Mouse (Mus musculus): ENCODE data around the gene Zfp992.
"Not testable (repeated sequence)": the region's sequence is repeated elsewhere in the genome, so short reads cannot be mapped to it uniquely, and the experiment has no call there.

Zfp992 gene

DNA sequence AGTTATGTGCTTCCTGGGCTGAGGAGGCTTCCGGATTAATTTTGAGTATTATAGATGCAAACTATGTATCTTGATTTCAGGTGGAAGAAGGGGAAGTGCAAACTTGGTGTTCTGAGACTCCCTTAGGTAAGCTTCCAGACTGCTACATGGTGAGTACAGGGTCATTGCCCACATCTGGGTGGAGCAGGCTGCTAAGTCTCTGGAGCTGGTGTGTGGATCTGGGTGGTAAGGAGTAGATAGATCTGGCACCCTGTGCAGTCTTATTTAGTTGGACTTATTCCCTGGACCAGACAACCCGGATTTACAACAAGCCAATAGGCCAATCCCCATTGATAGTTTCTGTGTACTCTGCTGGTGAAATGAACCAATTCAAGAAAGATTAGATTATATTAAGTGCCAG is at the start of gene Zfp992:
Gene Zfp992, plus strand, starts transcription at position 74 of the 400 bp plus-strand sequence.
- in situ Hi-C loops (cut with MboI, MseI), result loop anchor here (25.0 kb wide), 3 partner anchors 88 to 1012 kb away; partner anchors contain the start of gene Zfp991

DNA sequence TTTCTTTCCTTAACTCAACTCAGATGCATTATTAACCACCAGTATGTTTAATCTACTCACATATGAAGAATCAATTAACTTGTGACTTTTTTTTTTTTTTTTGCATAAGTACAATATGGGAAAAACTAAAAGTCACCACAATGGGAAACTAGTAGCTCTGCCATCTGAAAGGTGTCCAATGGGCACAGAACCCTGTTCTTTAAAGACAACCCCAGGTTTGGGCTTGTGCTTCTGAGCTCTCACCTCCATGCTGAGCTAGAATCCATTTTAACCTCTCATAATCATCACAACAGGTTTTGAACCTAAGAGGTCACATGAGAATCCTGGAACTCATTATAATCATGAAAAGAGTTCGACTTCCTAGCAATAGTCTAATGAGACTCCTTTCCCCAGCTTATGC is 19.4 kb upstream of the Zfp992 start:
- in situ Hi-C loops (cut with MboI, MseI), result loop anchor here (5.0 to 25.0 kb wide), 5 partner anchors 108 to 992 kb away; partner anchors contain the start of genes Zfp991 and Zfp993

DNA sequence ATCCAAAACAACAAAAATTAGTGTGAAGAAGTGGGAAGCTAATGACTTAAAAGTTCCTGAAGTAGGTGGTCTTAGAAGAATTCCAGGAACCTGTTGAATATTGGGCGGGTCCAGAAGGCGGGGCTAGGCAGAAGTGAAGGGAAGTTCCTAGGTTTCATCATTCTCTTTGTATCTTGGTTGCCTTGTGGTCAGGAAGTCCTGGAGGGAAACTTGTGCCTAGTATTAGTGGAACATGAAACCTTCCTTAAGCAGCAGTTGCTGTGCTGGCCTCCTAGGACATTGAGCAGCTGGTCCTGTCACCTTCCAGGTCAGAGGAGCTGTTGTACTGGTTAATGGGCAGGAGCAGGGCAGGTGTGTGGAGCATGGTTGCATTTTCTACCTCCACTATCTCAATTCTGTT is 17.9 kb upstream of the Zfp992 start:
- in situ Hi-C loops (cut with MboI, MseI), result loop anchor here (25.0 kb wide), 3 partner anchors 106 to 994 kb away; partner anchors contain the start of gene Zfp991

DNA sequence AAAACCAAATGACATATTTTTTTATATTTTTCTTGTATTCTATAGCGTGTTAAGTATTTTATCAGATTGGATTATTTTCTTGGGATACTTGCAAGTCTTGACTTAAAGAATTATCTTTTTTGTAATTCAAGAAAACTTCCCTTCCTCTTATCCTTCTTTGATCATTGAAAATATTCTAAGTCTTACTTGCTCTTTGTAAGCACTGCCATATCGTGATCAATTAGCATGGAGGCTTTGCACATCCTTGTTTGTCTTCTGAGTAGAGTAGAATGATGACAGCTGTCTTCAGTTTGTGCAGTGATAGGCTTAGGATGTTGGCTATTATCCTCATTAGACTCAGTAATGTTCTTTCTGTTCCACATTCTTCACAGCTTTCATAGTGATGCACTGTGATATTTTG is 13.3 kb upstream of the Zfp992 start:
- in situ Hi-C loops (cut with MboI, MseI), result loop anchor here (5.0 to 25.0 kb wide), 6 partner anchors 102 to 998 kb away; partner anchors contain the start of gene Zfp991

DNA sequence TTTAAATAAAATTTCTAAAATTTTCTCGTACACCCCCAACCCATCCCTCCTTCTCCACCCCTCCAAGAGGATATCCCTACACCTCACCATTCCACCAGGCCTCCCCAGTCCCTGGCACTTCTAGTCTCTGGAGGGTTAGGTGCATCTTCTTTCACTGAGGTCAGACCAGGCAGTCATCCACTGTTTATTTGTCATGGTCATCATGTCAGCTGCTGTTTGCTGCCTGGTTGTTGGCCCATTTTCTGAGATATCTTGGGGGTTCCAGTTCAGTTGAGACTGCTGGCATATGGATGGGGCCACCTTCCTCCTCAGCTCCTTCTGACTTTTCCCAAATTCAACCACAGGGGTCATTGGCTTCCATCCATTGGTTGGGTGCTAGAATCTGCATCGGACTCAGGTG is 11.6 kb upstream of the Zfp992 start:
- in situ Hi-C loops (cut with MboI, MseI), result loop anchor here (5.0 to 25.0 kb wide), 6 partner anchors 100 to 1000 kb away; partner anchors contain the start of gene Zfp991

DNA sequence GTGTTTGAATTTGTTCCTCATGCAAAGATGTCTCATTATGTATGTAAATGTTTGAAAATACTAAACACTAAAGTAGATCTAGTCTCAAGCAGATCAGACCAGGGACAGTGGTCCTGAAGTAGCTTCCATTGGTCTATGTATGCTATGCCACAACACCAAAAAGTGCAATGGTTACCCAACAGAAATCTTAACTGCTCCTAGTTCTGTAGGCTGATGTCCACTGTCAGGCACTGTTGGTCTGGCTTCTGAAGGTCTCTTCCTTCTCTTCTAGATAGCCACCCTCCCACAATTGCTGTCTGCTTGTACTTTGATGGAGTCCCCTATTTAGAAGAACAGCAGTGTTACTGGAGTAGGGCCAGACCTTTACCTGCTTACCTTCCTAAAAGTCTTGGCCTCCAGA is 4.5 kb upstream of the Zfp992 start:
- in situ Hi-C loops (cut with MboI, MseI), result loop anchor here (25.0 kb wide), 3 partner anchors 93 to 1007 kb away; partner anchors contain the start of gene Zfp991

DNA sequence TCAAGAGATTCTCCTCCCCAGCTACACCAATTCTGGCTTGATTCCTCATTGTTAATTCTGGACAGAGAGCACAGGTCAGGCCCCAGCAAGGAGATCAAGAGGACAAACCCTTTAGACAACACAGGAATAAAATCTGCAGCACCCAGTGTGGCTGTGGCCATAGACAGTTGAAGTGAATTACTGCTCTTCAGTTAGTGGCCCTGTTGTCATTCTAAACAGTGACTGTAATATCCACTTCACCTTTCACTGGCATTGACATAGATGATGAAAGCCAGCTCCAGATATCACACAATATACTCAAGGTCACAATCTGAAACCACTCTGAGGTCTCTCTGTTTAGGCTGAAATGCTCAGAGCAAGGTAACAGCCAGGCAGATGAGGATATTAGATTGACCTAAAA is 3.7 kb upstream of the Zfp992 start:
- in situ Hi-C loops (cut with MboI, MseI), result loop anchor here (25.0 kb wide), 3 partner anchors 92 to 1008 kb away; partner anchors contain the start of gene Zfp991

DNA sequence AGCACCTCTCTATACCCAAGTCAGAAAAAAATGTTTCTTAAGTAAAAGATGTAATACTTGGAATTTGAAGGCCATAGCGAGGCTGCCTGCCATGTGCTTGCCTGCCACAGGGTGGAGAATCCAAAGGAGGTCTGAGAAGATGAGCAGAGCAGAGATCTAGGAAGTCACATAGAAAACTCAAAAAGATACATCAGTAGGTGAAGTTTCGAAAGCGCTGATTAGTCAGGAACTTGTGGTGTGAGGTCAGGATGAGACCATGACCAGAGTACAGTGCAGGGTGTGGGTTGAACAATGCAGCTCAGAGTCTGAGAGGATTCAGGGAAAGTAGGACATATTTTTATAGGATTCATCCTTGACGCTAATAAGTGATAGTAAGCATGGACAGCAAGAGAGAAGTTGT is 2.7 kb upstream of the Zfp992 start:
- in situ Hi-C loops (cut with MboI, MseI), result loop anchor here (25.0 kb wide), 3 partner anchors 91 to 1009 kb away; partner anchors contain the start of gene Zfp991

DNA sequence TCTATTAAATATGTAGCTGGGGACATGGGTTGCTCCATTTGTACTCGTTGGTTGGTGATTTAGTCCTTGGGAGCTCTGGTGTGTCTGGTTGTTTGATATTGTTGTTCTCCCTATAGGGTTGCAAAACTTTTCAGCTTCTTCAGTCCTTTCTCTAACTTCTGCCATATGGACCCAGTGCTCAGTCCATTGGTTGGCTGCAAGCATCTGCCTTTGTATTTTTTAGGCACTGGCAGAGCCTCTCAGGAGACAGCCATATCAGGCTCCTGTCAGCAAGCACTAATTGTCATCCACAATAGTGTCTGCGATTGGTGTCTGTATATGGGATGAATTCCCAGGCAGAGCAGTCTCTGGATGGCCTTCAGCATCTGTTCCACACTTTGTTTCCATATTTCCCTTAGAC is 1.8 kb upstream of the Zfp992 start:
- in situ Hi-C loops (cut with MboI, MseI), result loop anchor here (25.0 kb wide), 3 partner anchors 90 to 1010 kb away; partner anchors contain the start of gene Zfp991

DNA sequence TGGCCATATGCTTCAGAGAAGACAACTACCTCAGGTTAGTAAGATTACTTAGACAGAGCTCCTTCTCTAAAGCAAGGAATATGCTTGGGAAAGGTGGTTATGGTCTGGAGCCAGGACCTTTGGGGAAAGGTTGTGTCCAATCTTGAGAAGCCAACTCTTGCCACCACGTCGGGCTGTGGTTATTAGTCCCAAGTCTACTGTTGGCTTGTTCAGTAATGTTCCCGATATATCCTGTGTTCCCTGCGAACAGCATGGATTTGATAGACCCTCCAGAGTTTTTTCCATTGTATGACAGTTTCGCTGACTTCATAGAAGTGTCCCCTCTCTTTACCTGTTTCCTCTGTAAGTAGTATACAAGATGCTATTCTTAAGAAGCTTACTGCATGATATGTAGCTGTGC is 888 bp downstream of the Zfp992 start:
- in situ Hi-C loops (cut with MboI, MseI), result loop anchor here (25.0 kb wide), 3 partner anchors 88 to 1012 kb away; partner anchors contain the start of gene Zfp991

DNA sequence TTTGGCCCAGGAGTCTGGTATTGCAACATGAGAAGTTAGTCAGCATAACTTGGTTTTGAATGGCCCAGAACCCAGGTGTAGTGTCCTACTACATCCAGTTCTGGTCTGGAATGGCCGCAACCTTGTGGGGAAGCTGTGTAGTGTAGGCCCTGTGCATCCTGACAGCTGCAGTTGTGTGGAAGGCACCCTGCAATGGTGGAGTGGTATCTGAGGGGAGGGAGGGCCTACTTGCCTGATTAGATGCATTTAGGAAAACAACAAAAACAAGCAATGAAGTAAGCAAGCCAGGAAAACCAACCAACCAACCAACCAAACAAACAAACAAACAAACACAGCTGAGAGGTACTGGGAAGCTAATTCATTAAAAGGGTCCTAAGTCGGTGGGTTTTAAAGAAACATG is 3.8 kb downstream of the Zfp992 start:
- in situ Hi-C loops (cut with MboI, MseI), result not testable (repeated sequence)

DNA sequence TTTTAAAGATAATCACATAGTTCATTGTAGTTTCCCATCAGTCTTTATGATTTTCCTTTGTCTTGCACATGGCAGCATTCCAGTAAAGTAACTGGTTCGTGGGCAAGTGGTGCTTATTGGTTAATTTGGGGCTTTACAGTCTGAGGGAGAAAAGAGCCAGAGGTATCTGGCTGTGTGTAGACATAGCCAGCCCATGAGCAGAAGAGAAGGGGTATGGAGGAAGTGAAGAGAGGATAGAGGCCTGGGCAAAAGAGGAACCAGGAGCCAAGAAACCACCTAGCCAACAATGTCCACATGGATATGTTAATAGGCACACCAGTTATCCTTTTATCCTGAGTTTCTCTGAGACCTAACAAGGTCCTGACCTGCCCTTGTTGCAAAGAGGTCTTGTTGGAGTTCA is 5.3 kb downstream of the Zfp992 start:
- in situ Hi-C loops (cut with MboI, MseI), result not testable (repeated sequence)

DNA sequence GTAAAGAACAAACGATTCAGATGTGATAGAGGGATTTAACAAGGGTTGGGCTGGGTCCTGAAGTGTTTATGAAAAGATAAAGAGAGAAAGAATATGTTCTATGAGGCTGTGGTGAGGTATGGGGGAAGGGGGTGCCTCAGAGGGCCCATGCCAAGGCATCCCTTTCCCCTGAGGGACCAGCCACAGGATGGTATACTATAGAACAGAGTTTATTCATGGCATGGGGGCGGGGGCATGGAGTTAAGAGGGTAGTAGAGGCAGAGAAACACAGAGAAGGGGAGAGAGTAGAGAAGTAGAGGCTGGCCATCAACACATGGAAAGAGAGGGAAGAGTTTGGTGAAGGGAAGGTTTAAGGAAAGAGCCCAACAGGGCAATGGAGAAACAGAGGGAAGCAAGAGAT is 6.1 kb downstream of the Zfp992 start:
- in situ Hi-C loops (cut with MboI, MseI), result loop anchor here (5.0 kb wide), 3 partner anchors 283 to 717 kb away; no protein-coding TSS in a partner anchor

DNA sequence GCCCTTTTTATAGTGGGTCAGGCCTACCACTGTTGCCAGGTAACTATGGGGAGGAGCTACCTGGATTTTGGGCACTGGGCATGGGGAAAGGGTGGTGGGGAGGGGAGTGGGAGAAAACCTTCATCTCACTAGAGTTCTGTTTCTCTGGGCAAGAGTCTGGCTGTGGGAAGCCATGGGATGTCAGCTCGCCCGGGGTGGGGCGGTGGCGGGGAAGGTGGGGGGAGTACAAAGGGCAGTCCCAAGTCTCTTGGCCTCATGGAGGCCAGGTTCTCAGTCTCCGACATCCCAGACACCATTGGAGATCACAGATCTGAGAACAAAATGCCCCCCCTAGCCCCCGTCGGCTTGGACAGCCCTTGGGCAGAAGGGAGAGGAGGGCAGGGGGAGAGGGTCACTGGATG is 6.5 kb downstream of the Zfp992 start:
- in situ Hi-C loops (cut with MboI, MseI), result loop anchor here (5.0 kb wide), 3 partner anchors 283 to 717 kb away; no protein-coding TSS in a partner anchor

DNA sequence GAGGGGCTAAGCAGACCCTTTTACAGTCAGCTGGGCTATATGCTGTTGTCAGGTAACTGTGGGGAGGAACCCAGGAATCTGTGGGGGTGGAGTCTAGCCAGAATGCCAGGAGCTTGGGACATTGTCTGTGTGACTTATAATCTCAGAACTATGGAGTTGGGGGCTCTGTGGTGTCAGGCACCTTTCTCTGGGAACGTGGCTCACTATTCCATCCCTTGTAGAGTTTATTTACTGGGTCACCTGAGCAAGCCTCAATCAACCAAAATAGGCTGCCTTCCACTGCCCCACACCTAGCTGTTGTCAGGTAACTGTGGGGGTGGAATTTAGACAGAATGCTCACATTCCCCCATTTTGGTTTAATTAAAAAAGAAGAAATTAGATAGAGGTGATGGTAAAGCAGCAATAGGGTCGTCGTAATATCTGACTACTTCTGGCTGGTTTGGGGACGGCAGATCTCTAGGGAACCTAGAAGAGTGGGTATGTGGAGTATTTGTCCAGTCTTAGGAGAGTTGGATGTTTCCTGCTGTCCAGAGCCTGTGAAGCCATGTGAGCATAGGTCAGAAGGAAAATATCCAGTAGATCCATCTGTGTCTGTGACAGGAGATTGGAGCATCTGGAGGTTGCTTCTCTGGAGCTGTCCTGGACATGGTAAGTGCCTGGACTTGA is 7.4 kb downstream of the Zfp992 start:
- in situ Hi-C loops (cut with MboI, MseI), result loop anchor here (5.0 kb wide), 3 partner anchors 284 to 716 kb away; no protein-coding TSS in a partner anchor

DNA sequence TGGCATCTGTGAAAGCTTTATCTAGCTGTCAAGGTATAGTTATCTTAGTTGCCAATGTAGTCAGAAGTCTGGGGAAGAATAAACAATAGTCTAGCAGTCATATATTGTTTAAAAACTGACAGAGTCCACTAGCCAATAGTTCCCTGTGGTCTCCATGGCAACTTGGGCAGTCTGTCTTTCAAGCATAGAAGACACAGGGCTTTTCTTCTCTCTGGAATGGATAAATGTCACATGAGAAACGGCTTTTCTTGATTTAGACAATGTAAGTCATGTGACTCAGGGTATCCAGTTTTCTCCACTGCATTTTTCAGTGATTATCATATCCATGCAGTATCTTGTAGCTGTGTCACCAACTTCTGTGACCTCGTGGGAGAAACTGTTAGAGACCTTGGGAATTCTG is 8.3 kb downstream of the Zfp992 start:
- in situ Hi-C loops (cut with MboI, MseI), result loop anchor here (5.0 kb wide), 3 partner anchors 285 to 715 kb away; no protein-coding TSS in a partner anchor

DNA sequence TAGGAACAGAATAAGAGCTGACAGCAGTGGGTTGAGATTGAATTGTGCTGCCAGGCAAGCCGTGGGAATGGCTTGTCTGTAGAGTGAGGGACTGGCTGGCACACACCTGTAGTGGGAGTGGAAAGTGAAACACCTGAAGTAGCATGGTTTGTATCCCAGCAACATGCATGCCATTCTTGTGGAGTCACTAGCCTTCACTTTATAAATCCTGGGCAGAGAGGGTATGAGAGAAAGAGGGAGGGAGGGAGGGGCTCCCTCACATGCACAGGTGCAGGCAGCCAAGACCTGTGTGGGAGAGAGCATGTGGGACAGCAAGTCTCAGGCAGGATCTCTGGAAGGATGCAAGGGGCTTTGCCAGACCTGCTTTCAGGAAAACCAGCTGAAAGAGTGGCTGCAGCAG is 8.9 kb downstream of the Zfp992 start:
- in situ Hi-C loops (cut with MboI, MseI), result loop anchor here (5.0 kb wide), 3 partner anchors 285 to 715 kb away; no protein-coding TSS in a partner anchor

DNA sequence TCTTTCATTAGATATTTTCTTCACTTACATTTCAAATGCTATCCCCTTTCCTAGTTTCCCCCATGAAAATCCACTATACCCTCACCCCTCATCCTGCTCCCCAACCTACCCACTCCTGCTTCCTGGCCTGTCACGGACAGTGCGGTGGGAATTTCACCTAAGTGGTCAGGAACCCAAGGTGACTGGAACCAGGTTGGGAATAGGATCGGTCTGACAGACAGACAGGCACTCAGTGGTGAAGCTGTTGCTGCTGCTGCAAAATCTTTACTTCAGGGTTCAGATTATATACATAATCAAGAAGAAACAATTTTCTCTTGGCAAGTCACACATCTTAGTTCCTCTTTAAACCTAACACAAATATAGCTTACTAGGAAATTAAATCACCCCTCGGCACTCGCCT is 11.0 kb downstream of the Zfp992 start:
- in situ Hi-C loops (cut with MboI, MseI), result loop anchor here (5.0 kb wide), 3 partner anchors 288 to 712 kb away; no protein-coding TSS in a partner anchor

DNA sequence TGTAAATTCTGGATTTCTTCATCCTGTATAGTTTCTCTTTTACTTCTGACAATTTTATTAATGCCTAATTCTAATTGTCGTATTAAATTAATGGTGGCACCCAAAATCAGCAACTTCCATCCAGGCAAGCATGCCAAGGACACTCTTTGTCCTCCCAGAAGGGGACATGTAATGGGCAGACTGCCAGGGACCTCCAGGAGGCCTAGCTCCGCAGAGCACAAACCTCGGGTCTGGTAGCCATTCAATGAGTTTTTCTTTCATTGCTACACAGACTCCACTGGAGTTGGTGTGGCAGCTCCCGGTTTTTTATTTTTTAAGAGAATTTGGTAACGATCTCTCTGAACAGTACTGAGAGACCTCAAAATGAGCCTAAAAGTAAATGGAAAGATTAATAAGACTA is 11.9 kb downstream of the Zfp992 start:
- in situ Hi-C loops (cut with MboI, MseI), result not testable (repeated sequence)

DNA sequence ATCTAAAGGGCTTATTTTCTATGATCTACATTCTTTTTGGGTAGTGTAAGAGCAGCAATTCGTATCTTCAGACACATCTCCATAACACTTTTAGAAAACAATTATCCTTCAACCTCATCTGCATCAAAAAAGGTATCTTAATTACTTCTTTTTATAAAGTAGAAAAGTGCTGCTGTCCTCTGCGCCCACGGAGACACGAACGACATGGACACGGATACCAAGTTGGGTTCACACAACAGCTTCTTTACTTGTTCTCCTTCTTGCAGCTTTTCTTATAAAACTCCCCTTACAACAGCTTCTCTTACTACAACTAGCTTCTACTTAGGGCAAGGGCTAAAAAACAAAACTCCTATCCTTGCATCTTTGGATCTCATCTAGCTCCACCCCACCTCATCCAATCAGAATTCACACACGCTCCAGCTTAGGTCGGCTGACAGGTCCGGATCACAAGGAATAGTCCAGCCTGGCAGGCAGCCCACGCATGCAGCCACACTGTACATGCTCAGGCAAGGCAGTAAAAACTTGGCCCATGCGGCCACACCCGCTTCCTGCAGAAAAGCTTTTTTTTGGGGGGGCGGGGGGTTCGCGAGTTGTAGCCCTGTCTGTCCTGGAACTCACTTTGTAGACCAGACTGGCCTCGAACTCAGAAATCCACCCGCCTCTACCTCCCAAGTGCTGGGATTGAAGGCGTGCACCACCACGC is 15.0 kb downstream of the Zfp992 start:
- in situ Hi-C loops (cut with MboI, MseI), result not testable (repeated sequence)

DNA sequence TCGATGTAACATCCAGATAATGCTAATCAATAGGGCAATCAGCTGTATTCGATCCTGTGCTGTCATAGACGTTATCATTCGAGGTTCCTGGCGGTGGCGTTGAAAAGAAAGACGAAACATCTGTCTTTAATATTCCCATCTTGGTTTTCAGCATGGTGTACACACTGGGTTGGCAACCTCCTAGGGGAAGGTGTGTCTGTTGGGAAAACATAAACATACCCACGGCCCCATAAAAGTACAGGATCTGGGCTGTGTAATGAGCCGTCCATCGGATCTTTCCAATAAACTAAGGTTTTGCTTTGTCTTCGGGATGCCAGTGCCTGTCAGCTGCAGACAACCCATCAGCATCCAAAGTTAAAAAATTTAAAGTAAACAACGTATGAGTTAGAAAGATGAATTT is 21.2 kb downstream of the Zfp992 start:
- in situ Hi-C loops (cut with MboI, MseI), result not testable (repeated sequence)

DNA sequence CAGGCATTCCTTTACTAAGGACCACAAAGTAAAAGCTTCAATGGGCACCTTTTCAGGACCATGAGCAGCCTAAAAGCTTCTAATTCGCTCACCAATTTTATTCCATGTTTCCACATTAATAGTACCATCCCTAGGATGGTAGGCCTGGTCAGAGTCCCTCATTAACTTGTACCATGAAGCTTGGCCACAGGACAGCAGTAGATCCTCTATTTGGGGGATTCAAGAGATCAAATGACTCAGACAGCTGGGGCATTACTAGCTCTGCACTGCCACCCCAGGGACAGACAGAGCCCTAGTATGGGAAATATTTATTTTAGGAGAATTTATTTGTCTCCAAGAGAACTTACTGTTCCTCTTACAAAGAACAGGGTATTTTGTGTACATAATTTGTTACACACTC is 25.4 kb downstream of the Zfp992 start:
- in situ Hi-C loops (cut with MboI, MseI), result not testable (repeated sequence)

All from T-helper 1 cell (primary cell).